Mouse (Mus musculus) CH12.LX (cell line): Measurements from ENCODE around the gene 1110059E24Rik.

ENCODE experiments used
- BHLHE40 ChIP-seq: IDR thresholded peaks from 2 replicates; pipeline ENCODE4 v1.6.1; 2011; ENCODE audit warnings: mild to moderate bottlenecking, low read depth, low read length, improper control_type of control experiment
- CHD1 ChIP-seq: IDR thresholded peaks from 2 replicates; pipeline ENCODE4 v1.6.1; 2012; ENCODE audit warnings: low read depth, low read length, improper control_type of control experiment, inconsistent platforms
- CTCF ChIP-seq, 2 experiments: IDR thresholded peaks in 1 of 2; conservative IDR thresholded peaks in 1 of 2; 2 replicates each; pipeline ENCODE4 v1.5.1; 2011 to 2012; ENCODE audit warnings: low read depth in 2 of 2, low read length in 2 of 2, improper control_type of control experiment in 1 of 2, inconsistent platforms in 1 of 2, mild to moderate bottlenecking in 1 of 2, moderate library complexity in 1 of 2
- EP300 ChIP-seq: IDR thresholded peaks from 2 replicates; pipeline ENCODE4 v1.6.1; 2011; ENCODE audit warnings: low read length, improper control_type of control experiment
- MEF2A ChIP-seq: IDR thresholded peaks from 2 replicates; pipeline ENCODE4 v1.6.1; 2014; ENCODE audit warnings: low read depth, mild to moderate bottlenecking, inconsistent platforms, low read length, improper control_type of control experiment, borderline replicate concordance
- POLR2A ChIP-seq: IDR thresholded peaks from 2 replicates; pipeline ENCODE4 v1.6.1; 2011; ENCODE audit warnings: low read depth, mild to moderate bottlenecking, improper control_type of control experiment, low read length
- SIN3A ChIP-seq: IDR thresholded peaks from 2 replicates; pipeline ENCODE4 v1.6.1; 2012; ENCODE audit warnings: low read length, improper control_type of control experiment, inconsistent platforms
- USF1 ChIP-seq: IDR thresholded peaks from 2 replicates; pipeline ENCODE4 v1.6.1; 2014; ENCODE audit warnings: low read depth, mild to moderate bottlenecking, inconsistent platforms, low read length, improper control_type of control experiment
- USF2 ChIP-seq: conservative IDR thresholded peaks from 2 replicates; pipeline ENCODE4 v1.6.1; 2011; ENCODE audit warnings: low read depth, low read length, improper control_type of control experiment
- ZMIZ1 ChIP-seq: IDR thresholded peaks from 2 replicates; pipeline ENCODE4 v1.6.1; 2012; ENCODE audit warnings: low read depth, mild to moderate bottlenecking, inconsistent platforms, low read length, improper control_type of control experiment
- ZNF384 ChIP-seq: IDR thresholded peaks from 2 replicates; pipeline ENCODE4 v1.6.1; 2012; ENCODE audit warnings: low read depth, low read length, improper control_type of control experiment, inconsistent platforms

GRCm38 (mm10) chr19:21637672-21638071 lies 15.1 kb downstream of the 1110059E24Rik start:
- TF ChIP-seq BHLHE40 (no peak), EP300 (no peak), POLR2A (no peak), MEF2A (no peak), USF2 (no peak), CTCF (conservative IDR thresholded peaks at IDR 0.05 in 1 of 2, IDR thresholded peaks at IDR 0.05 in 1 of 2; ENCODE audit: low read depth in 2 of 2, low read length in 2 of 2) (no peak), CHD1 (no peak), USF1 (no peak), SIN3A (no peak), ZMIZ1 (no peak), ZNF384 (no peak)
